Mouse (Mus musculus) cerebellum, adult 11-12 months (tissue): Measurements from ENCODE around the gene Antxr1.

Source experiments
- DNase-seq: peaks from one replicate; pipeline ENCODE4 v3.0.0; 2022

The Antxr1 gene

DNA sequence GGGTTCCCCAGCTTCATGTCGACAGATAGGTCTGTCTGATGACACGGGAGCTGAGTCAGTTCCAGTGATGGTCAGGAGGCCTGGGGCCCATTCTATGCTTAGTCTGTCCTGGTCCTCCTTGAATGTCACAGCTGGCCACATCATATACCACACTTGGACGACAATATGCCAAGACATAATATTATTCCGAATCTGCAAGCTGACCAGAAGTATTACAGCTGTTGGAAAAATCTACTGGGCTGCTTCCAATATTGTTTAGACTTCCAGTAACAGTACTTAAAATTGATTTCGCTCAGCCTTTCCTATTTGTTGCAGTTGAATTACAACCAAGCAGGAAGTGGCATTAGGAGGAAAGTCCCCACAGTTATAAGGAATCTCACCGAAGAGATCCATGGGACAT, 48.4 kb downstream of the Antxr1 start:
- DNase-seq = no peak

DNA sequence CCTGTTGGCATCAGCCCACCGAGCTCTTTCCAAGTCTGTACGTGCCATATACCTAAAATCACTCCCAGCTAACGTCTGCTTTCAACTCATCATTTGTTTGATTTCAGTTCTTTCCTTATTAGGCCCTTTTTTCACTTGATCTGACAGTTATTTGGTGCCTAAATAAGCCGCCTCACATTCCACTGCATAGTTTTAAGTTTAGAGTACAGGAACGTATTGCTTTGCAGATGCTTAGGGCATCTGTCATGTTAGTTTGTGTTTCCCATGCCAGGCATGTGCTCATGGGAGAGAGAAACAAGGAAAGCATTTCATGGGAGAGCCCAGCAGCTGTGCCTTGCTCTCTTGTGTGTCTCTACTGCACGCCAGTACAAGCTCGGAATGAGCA, 50.3 kb downstream of the Antxr1 start:
- no peak for DNase-seq

DNA sequence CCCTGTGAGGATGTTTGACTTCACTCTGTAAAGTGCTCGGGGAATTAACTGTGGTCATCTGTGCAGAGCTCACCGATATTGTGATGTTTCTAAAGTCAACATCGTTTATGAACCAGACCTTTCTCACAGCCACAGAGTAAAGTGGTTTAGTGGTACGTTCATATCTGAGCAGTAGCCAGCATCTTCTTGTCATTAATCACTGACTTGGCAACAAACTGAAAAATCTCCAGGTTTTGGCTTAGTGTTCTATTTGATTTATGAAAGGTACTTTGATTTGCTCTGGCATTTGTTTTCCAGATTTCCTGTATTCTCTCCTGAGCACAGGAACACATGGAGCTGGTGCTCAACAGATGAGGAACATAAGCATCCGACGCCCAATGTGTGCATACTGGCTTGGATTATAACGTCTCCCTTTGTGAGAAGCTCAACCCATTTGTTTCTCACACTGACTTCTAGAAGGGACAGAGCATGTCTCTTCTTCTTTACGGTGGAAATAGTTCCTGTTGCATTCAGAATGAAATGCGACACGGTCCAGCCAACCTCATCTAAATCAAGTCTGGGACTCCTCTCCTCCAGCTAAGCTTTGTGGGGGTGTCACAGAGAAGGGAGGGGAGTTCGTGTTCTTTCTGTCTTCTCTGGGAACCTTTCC, 50.8 kb downstream of the Antxr1 start:
- DNase-seq = no peak

DNA sequence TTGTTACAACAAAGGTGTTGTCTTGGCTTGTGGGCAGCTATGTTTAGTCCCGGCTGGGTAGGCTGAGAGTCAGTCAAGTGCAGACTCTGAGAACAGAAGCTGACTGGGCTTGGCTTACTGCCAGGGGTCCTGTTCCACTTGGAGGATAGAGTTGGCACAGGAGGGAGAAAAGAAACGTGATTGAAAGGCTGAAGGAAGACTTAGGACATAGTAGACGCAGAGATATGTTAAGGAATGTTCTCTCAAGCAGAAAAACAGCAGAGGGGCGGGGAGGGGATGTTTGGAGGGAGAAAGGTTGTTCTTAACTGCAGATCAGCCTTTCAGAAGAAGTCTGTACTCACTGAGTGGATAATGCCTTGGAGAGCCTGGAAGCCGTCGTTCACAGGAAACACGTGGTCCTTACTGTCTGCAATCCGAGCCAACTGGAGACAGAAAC, 53.3 kb downstream of the Antxr1 start:
- DNase-seq = no peak

DNA sequence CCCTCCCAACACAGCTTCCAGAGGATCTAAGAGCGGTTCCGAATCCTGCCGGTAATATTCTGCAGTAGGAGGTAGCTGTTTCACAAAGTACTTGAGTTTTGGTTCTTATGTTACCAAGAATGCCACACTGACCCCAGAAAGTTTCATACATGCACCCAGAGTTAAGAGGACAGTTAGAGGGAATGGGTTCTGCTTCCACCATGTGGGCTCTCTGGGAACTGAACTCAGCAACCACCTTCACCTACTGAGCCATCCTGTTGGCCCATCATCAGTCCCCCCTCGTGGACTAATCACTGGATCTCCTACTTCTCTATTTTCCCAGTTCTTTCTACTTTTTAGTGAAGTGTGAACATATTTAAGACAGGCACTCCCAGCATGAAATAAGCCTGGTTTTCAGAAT, 53.9 kb downstream of the Antxr1 start:
- DNase-seq = no peak

DNA sequence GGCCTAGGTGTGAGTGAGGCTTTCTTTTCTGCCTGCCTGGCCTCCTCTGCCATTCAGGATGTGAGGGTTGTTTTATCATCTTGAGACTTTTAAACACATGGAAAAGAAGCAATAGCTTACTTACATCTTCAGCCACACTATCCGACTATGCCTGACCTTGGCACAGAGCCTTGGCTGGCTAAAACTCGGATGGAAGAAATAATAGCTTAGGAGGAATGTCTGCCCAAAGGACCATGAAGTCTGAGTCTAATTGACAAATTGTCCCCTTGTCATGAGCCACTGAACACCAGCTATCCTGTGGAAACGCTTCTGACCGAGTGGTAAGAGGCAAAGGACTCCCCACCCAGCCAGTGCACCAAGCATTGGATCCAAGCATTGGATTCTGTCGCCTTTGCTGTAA, 57.5 kb downstream of the Antxr1 start:
- DNase-seq = no peak

DNA sequence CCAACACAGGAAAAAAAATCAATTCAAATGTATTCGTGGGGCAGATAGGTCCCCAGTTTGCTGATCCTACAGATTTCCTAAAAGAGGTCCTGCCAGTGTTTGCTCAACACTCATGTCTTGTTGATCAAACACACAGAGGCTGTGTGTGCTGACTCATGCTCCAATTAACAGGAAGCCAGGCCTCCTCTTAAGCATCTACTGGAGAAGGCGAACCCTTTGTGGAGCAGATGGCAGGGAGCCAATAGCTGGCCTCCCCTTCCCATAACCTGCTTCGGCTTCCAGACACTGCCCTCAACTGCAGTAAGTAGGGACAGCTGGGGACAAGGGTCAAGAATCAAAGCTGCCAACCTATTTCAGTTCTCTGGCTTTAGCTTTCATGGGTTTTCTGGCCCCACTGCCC, 58.1 kb downstream of the Antxr1 start:
- no peak for DNase-seq

DNA sequence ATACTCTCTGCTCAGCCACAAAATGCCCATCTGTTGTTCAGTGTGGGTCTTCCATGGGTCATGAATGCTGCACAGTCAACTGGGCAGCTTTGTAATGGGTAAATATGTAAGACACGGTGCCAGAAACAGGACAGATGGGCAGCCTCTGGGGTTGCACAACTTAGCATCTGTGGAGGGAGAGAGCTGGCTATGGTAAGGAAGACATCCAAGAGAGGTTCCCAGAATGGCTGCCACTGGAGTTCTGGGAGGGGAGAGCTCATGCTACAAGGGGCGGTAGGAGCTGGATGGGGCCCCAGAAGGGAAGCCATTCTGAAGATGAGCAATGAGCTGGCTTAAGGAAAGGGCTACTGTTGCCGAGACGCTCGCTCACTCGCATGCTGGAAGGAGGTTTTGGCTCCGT, 58.7 kb downstream of the Antxr1 start:
- DNase-seq = no peak

DNA sequence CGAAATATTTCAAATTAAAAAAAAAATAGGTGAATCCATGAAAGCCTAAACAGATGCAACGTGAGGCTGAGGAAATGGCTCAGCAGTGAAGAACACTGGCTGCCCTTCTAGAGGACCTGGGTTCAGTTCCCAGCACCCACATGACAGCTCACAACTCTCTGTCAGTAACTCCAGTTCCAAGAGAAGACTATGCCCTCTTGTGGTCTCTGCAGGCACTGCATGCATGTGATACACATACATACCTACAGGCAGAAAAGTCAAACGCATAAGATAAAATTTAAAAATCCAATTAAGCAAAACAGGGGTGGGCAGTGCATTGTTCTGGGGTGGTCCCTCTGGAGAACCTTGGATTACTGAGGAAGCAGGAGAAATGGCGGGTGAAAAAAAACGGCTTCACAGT, 60.8 kb downstream of the Antxr1 start:
- no peak for DNase-seq

DNA sequence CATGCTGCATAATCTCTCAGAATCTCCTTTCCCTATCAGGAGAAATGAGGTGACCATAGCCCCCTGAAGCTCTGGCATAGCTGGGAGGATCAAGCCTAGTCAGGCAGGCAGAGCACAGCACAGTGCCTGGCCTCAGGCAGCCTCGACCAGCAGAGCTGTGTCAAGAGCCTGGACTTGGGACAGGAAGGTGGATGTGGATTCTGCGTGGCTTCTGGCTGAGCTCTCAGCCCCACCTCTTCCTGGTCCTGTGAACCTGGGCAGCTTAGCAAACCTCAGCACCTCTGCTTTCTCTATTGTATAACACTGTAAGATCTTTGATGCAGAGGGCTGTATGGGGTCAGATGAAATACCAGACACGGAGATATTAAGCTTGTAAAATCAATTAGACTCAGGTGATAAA, 61.8 kb downstream of the Antxr1 start:
- no peak for DNase-seq

DNA sequence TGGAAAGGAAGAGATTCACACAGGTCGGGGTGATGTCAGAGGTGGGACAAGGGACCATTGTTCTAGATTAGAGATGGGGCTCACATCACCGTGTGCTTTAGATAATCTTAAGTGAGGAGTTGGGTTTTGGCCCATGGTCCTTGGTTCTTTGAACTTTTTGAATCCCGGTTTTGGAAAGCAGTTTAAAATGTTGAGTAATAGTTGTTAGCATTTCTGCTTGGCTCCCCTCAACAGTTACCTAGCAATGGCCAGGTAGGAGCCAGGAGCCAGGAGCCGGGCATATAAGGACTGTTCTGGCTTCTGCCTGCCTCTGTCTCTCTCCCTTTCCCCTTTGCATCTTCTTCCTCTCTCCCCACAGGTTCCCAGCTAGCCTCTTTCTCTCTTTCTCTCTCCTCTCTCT, 62.5 kb downstream of the Antxr1 start:
- DNase-seq = no peak

DNA sequence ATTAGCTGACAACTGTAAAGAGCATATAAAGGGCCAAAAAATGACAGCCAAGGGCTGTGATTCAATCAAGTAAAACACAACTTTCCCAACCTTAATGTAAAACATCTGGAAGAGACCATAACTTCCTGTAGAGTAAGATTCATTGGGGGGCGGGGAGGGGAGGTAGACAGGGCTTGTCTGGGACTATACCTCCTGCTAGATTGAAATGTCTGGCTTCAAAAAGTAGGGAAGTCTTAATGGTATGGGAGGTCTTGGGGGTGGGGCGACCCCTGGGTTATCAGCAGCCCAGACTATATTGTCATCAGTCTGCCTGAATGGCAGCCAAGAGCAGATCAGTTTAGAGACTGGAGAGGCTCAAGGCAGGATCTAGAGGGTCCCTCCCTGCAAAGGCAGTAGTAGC, 63.4 kb downstream of the Antxr1 start:
- DNase-seq = no peak

DNA sequence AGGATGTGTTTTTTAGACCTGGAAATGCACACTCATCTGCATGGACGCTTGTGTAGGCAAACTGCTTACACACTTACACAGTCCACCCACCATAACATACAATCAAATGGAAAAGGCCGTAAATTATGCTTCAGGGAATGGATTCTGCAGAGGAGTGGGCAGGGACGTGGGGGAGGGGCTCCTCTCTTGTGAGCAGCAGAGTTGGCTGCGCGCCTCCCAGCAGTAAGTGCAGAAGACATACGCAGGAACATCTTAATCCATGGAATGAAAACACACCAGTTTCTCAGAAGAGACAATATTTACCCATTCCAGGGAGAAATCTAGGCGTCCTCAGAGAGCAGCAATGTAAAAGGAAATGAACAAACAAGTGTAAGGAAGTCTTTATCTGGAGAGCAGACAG, 65.2 kb downstream of the Antxr1 start:
- DNase-seq = no peak

DNA sequence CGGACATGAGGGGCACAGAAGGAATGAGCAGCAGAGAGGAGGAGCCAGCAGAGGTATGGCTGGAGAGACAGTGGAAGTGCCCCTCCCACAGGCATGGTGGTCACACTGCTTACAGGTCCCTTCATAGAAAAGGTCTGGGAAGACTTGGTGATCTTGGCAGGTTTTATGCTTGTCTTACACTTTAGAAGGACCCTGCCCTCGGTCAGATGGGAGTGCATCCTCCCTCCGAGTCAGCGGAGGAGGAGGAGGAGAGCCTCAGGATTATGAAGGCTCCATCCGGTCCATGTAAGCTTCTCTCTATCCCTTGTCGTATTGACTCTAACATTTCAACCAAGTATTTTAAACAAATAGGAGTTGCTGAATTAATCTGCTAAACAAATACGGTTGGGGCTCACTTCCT, 65.7 kb downstream of the Antxr1 start:
- no peak for DNase-seq

DNA sequence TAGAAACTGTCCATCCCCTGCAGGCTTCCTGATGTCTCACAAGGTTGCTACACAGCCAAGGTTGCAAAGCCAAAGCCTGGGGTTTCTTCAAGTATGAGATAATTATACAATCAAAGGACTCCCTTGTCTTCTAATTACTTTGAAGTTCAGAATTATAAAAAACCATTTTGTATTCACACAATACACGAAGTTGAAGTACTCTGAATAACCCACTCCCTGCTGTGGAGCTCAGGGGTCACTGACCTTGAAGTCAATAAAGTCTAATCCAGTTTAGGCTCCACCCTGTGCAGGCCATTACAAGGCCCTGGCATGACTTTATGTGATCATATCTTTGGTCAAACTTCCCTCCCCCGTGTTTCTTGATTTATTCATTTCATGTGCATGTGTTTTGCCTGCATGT, 73.0 kb downstream of the Antxr1 start:
- no peak for DNase-seq

DNA sequence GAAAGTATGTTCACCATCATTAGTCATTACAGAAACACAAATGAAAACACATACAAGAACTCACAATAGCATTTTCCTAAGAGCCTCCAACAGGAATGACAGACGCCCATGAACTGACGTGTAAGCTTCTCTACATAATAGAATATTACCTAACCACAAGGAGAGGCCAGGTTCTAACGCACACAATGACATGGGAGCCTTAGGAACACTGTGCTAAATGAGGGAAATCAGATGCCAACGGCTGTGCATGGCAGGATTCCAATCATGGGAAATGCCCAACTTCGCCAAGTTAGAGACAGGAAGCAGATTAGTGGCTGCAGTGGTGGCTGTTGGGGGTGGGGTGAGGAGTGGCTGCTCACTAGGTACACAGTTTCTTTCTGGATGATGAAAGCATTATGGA, 76.6 kb downstream of the Antxr1 start:
- no peak for DNase-seq

DNA sequence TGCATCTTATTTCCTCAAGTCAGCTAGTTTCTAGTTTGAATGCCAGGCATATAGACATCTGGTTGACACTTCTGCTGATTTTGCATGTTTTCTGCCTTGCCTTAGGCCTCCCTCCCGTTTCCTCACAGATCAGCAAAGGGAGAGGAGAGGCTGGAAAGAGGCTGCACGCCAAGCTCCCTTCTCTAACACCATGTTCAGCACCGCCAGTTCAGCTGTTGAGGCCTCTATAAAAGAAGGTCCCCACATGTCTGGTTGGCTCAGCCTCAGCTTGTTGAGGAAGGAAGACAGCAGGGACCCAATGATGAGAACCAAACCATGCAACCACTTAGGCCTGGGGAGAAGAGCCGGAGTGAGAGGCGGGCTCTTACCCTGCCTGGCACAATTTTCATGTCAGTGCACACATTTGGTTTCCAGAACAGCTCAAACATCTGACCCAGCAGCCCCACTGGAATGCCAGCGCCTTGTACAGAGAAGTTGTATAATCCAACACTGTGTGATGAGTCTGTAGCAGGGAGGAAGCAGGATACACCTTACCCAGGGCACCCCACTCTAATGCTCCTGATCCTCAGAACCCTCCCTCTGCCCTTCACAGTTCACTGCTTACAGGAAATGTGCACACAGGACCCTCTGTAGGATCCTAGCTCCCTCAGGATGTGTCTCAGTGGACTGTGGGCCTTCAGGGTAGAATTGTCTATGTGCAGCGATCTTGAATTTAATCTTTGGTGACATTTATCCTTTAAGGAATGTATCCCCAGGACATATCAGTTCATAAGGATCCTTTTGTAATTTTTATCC, 77.4 kb downstream of the Antxr1 start:
- no peak for DNase-seq

DNA sequence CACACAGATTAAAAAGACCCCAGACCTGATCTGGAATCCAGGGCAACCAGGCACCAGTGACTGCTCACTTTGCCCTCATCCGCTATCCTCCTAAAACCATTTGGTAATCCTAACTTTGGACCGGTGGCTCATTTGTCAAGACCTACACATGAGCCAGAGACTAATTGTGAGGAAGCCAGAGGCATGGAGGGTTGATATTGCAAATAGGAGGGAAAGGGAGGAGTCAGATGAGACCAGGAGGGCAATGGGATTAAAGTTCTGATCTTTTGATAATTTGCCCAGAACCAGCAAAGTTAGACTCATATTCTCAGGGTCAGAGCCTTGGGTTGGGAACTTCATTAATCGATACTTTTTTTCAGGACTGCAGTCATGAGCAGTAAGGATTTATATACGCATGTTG, 78.2 kb downstream of the Antxr1 start:
- DNase-seq = no peak

DNA sequence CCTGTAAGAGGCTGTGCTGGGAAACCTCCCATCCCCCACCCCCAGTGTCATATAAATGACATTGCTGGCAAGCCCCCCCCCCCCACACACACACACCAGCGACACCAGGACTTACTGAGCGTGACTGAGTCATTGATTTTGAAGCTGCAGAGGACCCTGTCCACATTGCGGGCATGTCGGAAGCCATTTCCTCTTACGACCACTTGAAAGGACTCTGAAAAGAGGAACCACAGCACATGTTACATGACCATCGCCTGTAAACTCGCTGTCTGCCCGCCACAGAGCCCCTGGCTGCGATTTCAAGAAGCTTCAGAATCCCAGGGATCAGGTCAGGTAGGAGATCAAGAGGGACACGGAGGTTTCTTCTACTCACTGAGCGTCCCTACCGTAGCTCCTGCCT, 80.0 kb downstream of the Antxr1 start:
- DNase-seq = no peak

DNA sequence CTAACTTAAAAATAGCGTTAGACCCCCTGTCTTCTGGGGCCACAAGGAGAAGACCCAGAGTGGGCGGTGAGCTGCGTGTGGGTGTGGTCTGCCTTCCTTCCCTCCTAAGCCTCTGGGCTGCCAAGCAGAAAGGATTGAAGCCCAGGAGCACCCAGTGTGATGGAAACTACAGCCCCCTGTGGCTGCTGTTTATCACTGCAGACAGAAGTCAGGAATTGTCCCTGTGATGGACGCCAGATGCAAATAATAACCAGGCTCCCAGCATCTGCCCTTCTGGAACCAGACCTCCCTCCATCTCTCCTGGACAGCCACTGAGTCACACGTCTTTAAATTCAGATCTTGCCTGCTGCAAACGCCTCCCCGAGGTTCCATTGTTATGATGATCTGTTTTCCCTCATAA, 80.9 kb downstream of the Antxr1 start:
- DNase-seq = no peak

DNA sequence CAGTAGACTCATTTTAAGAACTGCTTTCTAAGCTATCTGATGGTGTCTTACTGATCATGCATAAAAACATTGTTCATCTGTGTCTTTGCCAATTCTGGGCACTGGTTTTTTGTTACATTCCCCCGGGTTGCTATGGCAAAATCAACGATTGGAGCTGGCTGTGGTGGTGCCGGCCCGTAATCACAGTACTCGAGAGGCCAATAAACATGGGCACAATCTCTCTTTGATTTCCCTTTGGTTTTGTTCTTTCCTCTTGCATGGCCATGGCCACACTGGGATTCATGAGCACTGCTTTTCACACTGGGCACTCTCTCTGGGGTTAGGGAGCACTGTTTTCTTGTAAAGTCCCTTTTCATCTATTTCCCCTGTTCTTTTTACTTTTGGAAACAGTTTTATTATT, 83.9 kb downstream of the Antxr1 start:
- DNase-seq = no peak

DNA sequence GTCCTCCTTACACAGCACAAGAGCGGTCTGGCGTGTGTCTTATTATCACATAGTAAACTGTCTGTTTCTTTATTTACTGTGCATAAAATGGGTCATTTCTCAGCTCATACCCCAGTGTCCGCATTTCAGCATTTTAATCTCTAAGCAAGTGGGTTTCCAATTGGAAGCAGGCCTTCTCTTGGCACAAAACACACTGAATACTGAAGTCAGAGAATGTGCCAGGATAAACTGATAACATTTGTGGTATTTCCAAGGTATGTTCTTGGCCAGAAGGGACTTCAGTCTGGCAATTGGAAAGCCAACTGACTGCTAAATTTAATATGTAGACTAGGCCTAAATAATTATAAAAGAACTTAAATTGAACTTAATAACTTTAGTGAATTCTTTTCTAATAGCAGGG, 84.9 kb downstream of the Antxr1 start:
- DNase-seq = no peak

DNA sequence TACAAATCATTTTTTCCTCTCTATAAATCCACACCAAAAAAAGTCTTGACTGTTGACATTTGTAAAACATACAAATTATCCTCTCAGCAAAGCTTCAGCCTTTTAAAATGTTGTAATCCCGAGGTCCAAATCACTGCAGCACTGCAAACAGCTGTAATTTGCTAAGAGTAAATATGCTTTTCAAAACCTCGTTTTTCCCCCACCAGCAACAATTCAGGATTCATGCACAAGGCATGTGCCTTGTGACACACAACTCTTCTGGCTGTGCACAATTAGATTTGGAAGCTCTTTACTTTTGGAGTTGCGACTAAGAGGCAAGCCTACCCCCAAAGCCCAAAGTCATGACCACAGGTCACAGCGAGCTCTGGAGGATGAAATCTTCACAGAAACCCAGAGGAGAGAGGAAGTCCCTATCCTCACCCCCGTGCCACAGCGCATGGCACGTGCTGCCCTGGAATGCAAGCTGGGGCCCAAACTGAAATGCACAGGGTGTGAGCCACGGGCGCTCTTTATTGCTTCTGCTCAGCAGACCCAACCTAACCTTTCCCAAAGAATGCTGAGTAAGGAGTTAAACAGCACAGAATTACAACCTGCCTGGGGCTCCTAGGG, 87.3 kb downstream of the Antxr1 start:
- DNase-seq = no peak
